Mouse (Mus musculus) heart, embryonic 15.5 days (tissue): ENCODE measurements around the gene Sept4. TPM values are rescaled to one million over a fixed set of nuclear protein-coding genes. Genes with fewer than 3 reads are reported as not detected.

Experiments
- ATAC-seq: fragments of 200-750 bp; cut with Nextera tagmentation; replicated peaks from 2 replicates; pipeline ENCODE4 v1.8.0; 2017; ENCODE audit warnings: low read depth, moderate TSS enrichment; ENCODE audit not compliant: insufficient number of reproducible peaks, insufficient read depth, low FRiP score
- H3K27ac ChIP-seq: fragments of 300-500 bp; sonication (generic); 2 replicates; pipeline ENCODE4 v1.5.1; 2015; ENCODE audit warnings: mild to moderate bottlenecking, inconsistent platforms
- H3K27me3 ChIP-seq: fragments of 300-500 bp; sonication (generic); 2 replicates; pipeline ENCODE4 v1.6.1; 2015; ENCODE audit warnings: inconsistent platforms
- H3K36me3 ChIP-seq: fragments of 300-500 bp; sonication (generic); 2 replicates; pipeline ENCODE4 v1.6.1; 2015; ENCODE audit warnings: mild to moderate bottlenecking, inconsistent platforms
- H3K4me1 ChIP-seq: fragments of 300-500 bp; sonication (generic); replicated peaks from 2 replicates; pipeline ENCODE4 v1.6.1; 2015; ENCODE audit warnings: inconsistent platforms
- H3K4me2 ChIP-seq: fragments of 300-500 bp; sonication (generic); 2 replicates; pipeline ENCODE4 v1.6.1; 2015; ENCODE audit warnings: inconsistent platforms, mild to moderate bottlenecking, moderate library complexity
- H3K4me3 ChIP-seq: fragments of 300-500 bp; sonication (generic); 2 replicates; pipeline ENCODE4 v1.5.1; 2015; ENCODE audit warnings: mild to moderate bottlenecking, inconsistent platforms
- H3K9ac ChIP-seq: fragments of 300-500 bp; sonication (generic); 2 replicates; pipeline ENCODE4 v1.6.1; 2015; ENCODE audit warnings: mild to moderate bottlenecking, inconsistent platforms
- H3K9me3 ChIP-seq: fragments of 300-500 bp; sonication (generic); replicated peaks from 2 replicates; pipeline ENCODE4 v1.6.1; 2016; ENCODE audit warnings: inconsistent platforms
- WGBS: fragments of 180-500 bp; shearing (Covaris S2); methylation state at CpG from one replicate; pipeline ENCODE4 v1.1.7; 2015; ENCODE audit warnings: mixed read lengths; 5-methylcytosine and 5-hydroxymethylcytosine counted together
- polyA plus RNA-seq: library from polyadenylated mRNA; unstranded; fragments of >200 nt; fragmentation: Nextera tagmentation; extraction: Ambion mirVana; gene quantifications from 2 replicates; pipeline ENCODE4 v1.2.1, GENCODE M21; 2015

The Sept4 gene
- polyA plus RNA-seq, 1 experiment from 2014 or later: 23.8 TPM

DNA sequence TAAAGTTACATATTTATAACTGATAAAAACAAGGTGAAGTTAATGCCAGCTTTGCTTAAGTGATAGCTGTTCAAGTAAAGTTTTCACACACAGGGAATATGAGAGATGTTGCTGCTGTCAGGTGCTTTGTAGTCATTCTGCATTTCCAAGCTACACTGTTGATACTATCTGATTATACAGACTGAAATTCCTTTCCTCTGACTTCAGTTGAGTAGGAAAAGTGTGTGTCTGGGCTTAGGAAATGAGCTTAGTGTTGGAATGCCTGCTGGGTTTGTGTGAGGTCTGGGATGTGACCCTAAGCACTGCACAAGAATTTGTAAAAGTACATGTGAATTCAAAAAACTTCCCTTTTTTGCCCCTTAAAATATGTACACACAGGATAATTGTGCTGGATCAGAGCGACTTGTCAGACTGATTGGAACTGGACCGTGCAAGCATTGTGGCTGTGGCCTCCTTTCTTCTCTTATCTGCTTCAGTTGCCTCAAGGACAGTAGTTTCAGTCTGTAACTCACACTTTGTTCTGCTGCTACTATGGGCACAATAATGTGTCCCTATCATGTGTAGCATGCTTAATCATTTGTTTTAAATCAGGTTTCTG is 13.5 kb upstream of the Sept4 start:
- H3K4me3 ChIP-seq: no peak overlapping the region
- peaks cover 15% of the 10 kb centered on the region for H3K4me1 ChIP-seq
- no peaks in the 10 kb centered on the region for H3K36me3 ChIP-seq
- H3K9me3 ChIP-seq: no peaks in the 10 kb centered on the region
- 0 out of 2 replicates have a peak, but pooled peaks have one; percentile 53 for ATAC-seq
- H3K9ac ChIP-seq: no peak overlapping the region
- peak overlapping the region; percentile 44 for H3K27ac ChIP-seq
- H3K27me3 ChIP-seq: no peaks in the 10 kb centered on the region
- WGBS: 16% methylated on average over 2 of the region's 2 CpGs
- no peak overlapping the region for H3K4me2 ChIP-seq

DNA sequence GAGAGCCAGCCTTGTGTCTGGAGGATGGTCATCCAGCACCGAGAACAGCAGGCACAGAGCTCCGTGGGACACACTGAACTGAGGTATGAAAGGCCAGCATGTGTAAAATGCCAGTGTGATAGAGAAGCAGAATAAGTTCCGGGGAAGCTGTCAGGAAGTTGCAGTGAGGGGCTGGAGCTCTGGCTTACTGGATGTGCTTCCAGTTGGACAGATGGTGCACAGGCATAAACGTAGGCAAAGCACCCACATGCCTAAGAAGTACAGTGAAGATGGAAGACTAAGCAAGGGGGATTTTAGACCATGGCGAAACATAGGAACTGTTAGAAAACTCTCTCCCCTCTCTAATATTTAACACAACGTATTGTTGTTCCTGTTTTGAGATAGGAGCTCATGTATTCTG is 7.5 kb upstream of the Sept4 start:
- Histone ChIP-seq H3K9me3 (no peaks in the 10 kb centered on the region), H3K27ac (no peak overlapping the region), H3K4me3 (no peak overlapping the region), H3K36me3 (no peaks in the 10 kb centered on the region), H3K4me2 (no peak overlapping the region), H3K27me3 (no peaks in the 10 kb centered on the region), H3K9ac (no peak overlapping the region), H3K4me1 (0 out of 2 replicates have a peak, but pooled peaks cover 3% of the 10 kb centered on the region)
- 40% methylated on average over 6 of the region's 6 CpGs for WGBS
- ATAC-seq: no peak

GRCm38 (mm10) chr11:87566501-87566900 is 2.2 kb upstream of the Sept4 start, which contains the start of gene Gm11492:
Gene Gm11492 (plus strand): TSS chr11:87566653.
- Histone ChIP-seq H3K4me3 (no peak within 1 kb of the TSS), H3K9me3 (no peaks in the 10 kb centered on the region), H3K27me3 (no peaks in the 10 kb centered on the region), H3K9ac (no peak within 1 kb of the TSS), H3K27ac (peak within 1 kb of the TSS; percentile 39), H3K4me1 (peaks cover 23% of the 10 kb centered on the region), H3K36me3 (no peaks in the 10 kb centered on the region), H3K4me2 (no peak within 1 kb of the TSS)
- 76% methylated on average over 3 of the region's 3 CpGs for WGBS
- ATAC-seq: no peak

DNA sequence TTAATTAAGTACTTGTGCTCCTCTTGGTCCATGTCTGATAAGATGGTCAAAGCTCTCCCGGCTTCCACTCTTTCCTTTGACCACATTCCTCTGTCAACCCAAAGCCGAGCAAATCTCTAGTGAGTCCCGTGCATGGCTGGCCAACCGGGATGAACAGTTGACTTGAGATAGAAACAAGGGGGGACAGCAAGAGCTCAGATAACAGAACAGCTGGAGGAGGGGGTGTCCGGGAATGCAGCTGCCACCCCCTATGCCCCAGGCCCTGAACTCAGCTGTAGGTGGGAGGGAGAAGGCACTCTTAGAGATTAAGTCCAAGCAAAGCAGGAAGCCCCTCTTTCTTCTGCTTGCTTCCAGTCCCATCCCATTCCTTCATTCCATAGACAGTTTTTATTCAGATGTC is 2.0 kb downstream of the Sept4 start:
- Histone ChIP-seq H3K9ac (no peak overlapping the region), H3K27ac (peak overlapping the region; percentile 67), H3K4me1 (peaks cover 38% of the 10 kb centered on the region), H3K4me2 (no peak overlapping the region), H3K4me3 (no peak overlapping the region), H3K36me3 (no peaks in the 10 kb centered on the region), H3K27me3 (no peaks in the 10 kb centered on the region), H3K9me3 (no peaks in the 10 kb centered on the region)
- ATAC-seq: no peak
- WGBS: 20% methylated on average over 5 of the region's 5 CpGs

DNA sequence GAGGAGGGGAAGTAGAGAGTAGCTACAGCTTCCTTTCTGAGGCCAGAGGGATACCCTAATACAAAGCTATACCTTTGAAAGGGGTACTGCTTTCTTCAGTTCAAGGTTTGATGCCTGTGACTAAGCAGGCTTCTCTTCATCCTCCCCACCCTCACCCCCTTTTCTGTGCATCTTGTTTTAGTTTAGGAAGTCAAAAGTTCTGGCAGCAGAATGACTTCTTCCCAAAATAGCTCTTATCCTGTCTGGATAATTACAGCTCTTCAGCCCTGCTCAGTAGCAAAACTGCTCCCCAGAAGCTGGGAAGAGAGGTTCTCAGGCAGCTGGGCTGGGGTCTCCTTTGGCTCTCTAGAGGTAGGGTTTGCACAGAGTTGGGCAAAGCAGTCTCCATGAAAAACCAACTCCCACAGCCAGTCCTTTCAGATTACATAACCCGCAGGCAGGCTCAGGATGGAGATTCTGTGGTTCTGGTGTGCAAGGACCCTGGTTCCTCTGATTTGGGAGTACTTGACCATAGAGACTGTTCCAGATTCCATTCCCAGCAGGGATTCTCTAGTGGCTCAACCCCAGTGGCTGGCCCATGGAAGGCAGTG is 2.8 kb downstream of the Sept4 start:
- H3K9me3 ChIP-seq: no peaks in the 10 kb centered on the region
- no peaks in the 10 kb centered on the region for H3K36me3 ChIP-seq
- ATAC-seq: no peak
- peaks cover 38% of the 10 kb centered on the region for H3K4me1 ChIP-seq
- no peak overlapping the region for H3K9ac ChIP-seq
- peak overlapping the region; percentile 67 for H3K27ac ChIP-seq
- H3K27me3 ChIP-seq: no peaks in the 10 kb centered on the region
- WGBS: 61% methylated on average over 1 of the region's 1 CpGs
- no peak overlapping the region for H3K4me3 ChIP-seq
- no peak overlapping the region for H3K4me2 ChIP-seq

- Histone ChIP-seq H3K36me3 (no peaks in the 10 kb centered on the region), H3K27me3 (no peaks in the 10 kb centered on the region), H3K4me1 (peaks cover 52% of the 10 kb centered on the region), H3K4me2 (no peak overlapping the region), H3K9ac (no peak overlapping the region), H3K9me3 (no peaks in the 10 kb centered on the region), H3K4me3 (no peak overlapping the region), H3K27ac (no peak overlapping the region)
- no peak for ATAC-seq
- WGBS: 59% methylated on average over 7 of the region's 7 CpGs
These were observed 5.0 kb downstream of the Sept4 start for GRCm38 (mm10) chr11:87573751-87574150.

DNA sequence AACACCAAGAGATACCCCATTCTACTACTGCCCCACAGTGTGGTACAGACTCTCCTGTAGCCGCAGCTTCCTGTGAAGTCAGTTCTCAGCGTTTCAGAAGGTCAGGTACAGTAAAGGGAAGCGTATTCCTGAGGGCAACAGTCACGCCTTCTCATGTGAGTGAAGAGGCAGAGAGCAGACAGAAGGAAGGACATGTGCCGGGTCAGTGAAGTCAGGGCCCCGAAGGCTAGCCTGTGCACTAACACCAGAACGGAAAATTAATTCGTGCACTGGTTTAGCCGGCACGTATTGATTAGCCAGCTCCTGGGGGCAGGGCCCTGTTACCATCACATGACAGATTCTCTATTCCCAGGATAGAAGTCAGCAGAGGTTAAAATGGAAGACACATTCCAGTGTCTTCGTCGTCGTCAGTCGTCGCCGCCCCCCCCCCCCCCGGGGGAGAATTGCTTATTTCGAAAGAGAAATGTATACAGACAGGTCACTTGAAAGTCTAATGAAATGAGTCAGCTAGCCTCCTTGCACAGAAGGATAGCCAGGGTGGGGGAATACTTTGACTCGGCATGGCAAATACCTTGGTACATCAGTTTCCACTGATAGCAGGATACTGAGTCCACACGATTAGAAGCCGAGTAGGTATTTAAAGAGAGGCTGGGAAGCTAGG is 5.9 kb downstream of the Sept4 start:
- 49% methylated on average over 21 of the region's 21 CpGs for WGBS
- no peaks in the 10 kb centered on the region for H3K36me3 ChIP-seq
- no peaks in the 10 kb centered on the region for H3K27me3 ChIP-seq
- peaks cover 60% of the 10 kb centered on the region for H3K4me1 ChIP-seq
- no peak for ATAC-seq
- no peak overlapping the region for H3K4me3 ChIP-seq
- H3K4me2 ChIP-seq: no peak overlapping the region
- H3K27ac ChIP-seq: no peak overlapping the region
- H3K9me3 ChIP-seq: no peaks in the 10 kb centered on the region
- no peak overlapping the region for H3K9ac ChIP-seq

DNA sequence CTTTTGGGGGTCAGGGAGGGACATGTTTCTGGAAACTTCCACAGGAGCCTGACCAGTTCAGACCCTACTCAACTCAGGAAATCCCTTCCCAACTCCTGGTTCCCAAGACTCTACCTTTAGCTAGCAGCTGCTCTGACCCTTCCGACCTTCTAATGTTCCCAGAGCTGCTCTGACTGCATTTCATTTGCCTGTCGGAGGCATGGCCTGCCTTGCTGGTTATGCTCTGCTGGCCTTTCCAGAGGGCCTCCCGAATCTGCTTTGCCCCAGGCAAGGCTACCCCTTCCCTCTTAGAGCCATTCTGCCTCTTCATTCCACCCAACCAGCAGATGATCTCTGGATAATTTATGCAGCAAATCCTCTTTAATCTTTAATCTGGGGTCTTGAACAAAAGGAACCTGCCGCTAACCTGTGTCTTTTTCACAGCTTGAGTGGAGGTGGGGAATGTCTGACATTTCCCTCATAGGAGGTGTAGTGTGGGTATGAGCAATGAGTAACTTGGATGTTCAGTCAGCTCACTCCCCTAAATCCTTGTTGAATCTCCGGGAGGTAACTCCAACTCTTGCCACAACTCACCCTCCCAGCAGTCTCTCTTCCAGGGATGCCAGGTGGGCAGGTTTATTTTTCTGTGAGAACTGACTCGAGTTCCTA is 9.0 kb downstream of the Sept4 start:
- peak overlapping the region; percentile 91 for H3K4me2 ChIP-seq
- peaks cover 42% of the 10 kb centered on the region for H3K4me1 ChIP-seq
- 33% methylated on average over 6 of the region's 6 CpGs for WGBS
- peak overlapping the region; percentile 59 for H3K4me3 ChIP-seq
- no peaks in the 10 kb centered on the region for H3K27me3 ChIP-seq
- H3K36me3 ChIP-seq: no peaks in the 10 kb centered on the region
- H3K9ac ChIP-seq: peak overlapping the region; percentile 64; the same call in 1 of the 2 replicates
- no peak for ATAC-seq
- H3K9me3 ChIP-seq: no peaks in the 10 kb centered on the region
- peak overlapping the region; percentile 77; the same call in 1 of the 2 replicates for H3K27ac ChIP-seq

GRCm38 (mm10) chr11:87578249-87578962 is 9.7 kb downstream of the Sept4 start:
- Histone ChIP-seq H3K27me3 (no peaks in the 10 kb centered on the region), H3K27ac (peak overlapping the region; percentile 77), H3K9me3 (no peaks in the 10 kb centered on the region), H3K9ac (peak overlapping the region; percentile 64), H3K4me1 (peaks cover 42% of the 10 kb centered on the region), H3K36me3 (no peaks in the 10 kb centered on the region), H3K4me3 (peak overlapping the region; percentile 59), H3K4me2 (peak overlapping the region; percentile 91)
- ATAC-seq: peak; percentile 65
- under 1% methylated on average over 40 of the region's 40 CpGs for WGBS

- Histone ChIP-seq H3K4me1 (peaks cover 43% of the 10 kb centered on the region), H3K4me3 (peak overlapping the region; percentile 59), H3K9me3 (no peaks in the 10 kb centered on the region), H3K9ac (peak overlapping the region; percentile 64; the same call in 1 of the 2 replicates), H3K27ac (peak overlapping the region; percentile 77), H3K36me3 (no peaks in the 10 kb centered on the region), H3K27me3 (no peaks in the 10 kb centered on the region), H3K4me2 (peak overlapping the region; percentile 91)
- WGBS: 14% methylated on average over 10 of the region's 10 CpGs
- ATAC-seq: 0 out of 2 replicates have a peak, but pooled peaks have one; percentile 23
These were observed 10.4 kb downstream of the Sept4 start for GRCm38 (mm10) chr11:87578963-87579601.
